Comparison of ENCODE assay signal across 9 mouse cellular contexts in the genomic region with DNA sequence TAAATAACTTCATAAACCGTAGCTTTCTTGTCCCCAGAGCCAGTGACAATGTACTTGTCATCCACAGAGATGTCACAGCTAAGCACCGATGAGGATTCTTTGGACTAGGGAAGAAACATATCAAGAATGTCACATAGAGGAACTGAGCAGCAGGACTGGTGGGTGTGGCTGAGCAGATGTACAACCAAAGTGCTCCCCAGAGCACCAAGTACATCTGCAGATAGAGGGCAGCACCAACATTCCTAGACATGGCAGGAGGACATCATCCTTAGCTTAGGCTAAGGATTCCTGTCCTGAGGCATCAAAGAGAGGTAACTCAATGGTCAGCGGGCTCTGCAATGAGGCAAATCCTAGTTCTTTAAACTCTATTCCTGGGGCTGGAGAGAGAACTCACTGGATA.
A peak's percentile ranks its signal among the peaks of the same experiment; 100 is the strongest.
DNase-seq lines count a peak whose midpoint lies in the region; ATAC-seq lines count a peak whose summit lies in the region.
"Had no signal": no experiment of that assay in that cellular context is flagged by ENCODE, and none has a peak within 500 bp of the region (broad histone marks: within the 10 kb centered on the region; RNA-seq: fewer than 3 reads in every experiment).

No protein-coding gene starts in this region.

- no peak overlapping the region for H3K27ac ChIP-seq in hindbrain, embryonic 11.5 days (ENCODE audit: low read depth, low read length)
- H3K27ac ChIP-seq: limb, embryonic 15.5 days had no signal

- H3K27me3 ChIP-seq in hindbrain, embryonic 11.5 days (ENCODE audit: control insufficient read depth, insufficient read depth, low read length) = no peaks in the 10 kb centered on the region
- H3K27me3 ChIP-seq: limb, embryonic 15.5 days had no signal

- H3K36me3 ChIP-seq in hindbrain, embryonic 11.5 days (ENCODE audit: control insufficient read depth, insufficient read depth, low read length) = 0 out of 2 replicates have a peak, but pooled peaks cover 3% of the 10 kb centered on the region

- no peak overlapping the region for H3K4me2 ChIP-seq in hindbrain, embryonic 11.5 days (replicated peaks; ENCODE audit: low read depth, low read length)
- H3K4me2 ChIP-seq: limb, embryonic 15.5 days had no signal

- no peaks in the 10 kb centered on the region for H3K9me3 ChIP-seq in hindbrain, embryonic 11.5 days (ENCODE audit: control insufficient read depth, low read length)
- H3K9me3 ChIP-seq: limb, embryonic 15.5 days had no signal

- WGBS in hindbrain, embryonic 11.5 days = 90% methylated on average over 3 of the region's 3 CpGs

- no peaks in the 10 kb centered on the region for H3K4me1 ChIP-seq in hindbrain, embryonic 11.5 days (replicated peaks; ENCODE audit: control insufficient read depth, insufficient read depth, low read length)
- H3K4me1 ChIP-seq: limb, embryonic 15.5 days had no signal

- no peak for ATAC-seq in hindbrain, embryonic 11.5 days (ENCODE audit: low FRiP score)

- DNase-seq in adrenal gland, adult 2 months = peak; percentile 4
- DNase-seq in adrenal gland, adult 18-20 months (ENCODE audit: low spot score in 2 of 2) = no peak
- DNase-seq in spleen, postnatal 36 days (ENCODE audit: low spot score in 2 of 2) = peak; percentile 36 to 46
- no peak for DNase-seq in spleen, postnatal 14 days (ENCODE audit: low spot score in 2 of 2)
- peak; percentile 37 to 42 for DNase-seq in lung, adult 18-20 months
- peak; percentile 42 for DNase-seq in thymus, postnatal 4 days
- DNase-seq in hindbrain, embryonic 11.5 days (ENCODE audit: low spot score) = no peak
- DNase-seq in right cerebral cortex, postnatal 4 days = no peak

- H3K9ac ChIP-seq in hindbrain, embryonic 11.5 days (ENCODE audit: low read depth, low read length) = no peak overlapping the region
- H3K9ac ChIP-seq: limb, embryonic 15.5 days had no signal

- no peak overlapping the region for H3K4me3 ChIP-seq in hindbrain, embryonic 11.5 days (ENCODE audit: low read depth, low read length)
- H3K4me3 ChIP-seq: limb, embryonic 15.5 days had no signal

Comparison
In these comparisons a context has a peak if more than half of its experiments do, and no peak if none do; other contexts are left out.
1. DNase-seq: peak in adrenal gland, adult 2 months (single experiment), spleen, postnatal 36 days (2 of 2), lung, adult 18-20 months (2 of 2) and thymus, postnatal 4 days (single experiment); none in adrenal gland, adult 18-20 months (0 of 2), spleen, postnatal 14 days (0 of 2), hindbrain, embryonic 11.5 days (single experiment) and right cerebral cortex, postnatal 4 days (single experiment).